Mouse (Mus musculus) pancreas, adult 10 weeks (tissue): Measurements from ENCODE around the gene Dhx32. TPM values are rescaled to one million over a fixed set of nuclear protein-coding genes. Genes with fewer than 3 reads are reported as not detected.

Source experiments
- polyA plus RNA-seq: library from polyadenylated mRNA; stranded (reverse); fragments of 350-450 nt; fragmentation: Illumina TruSeq; extraction: RNeasy Lipid Tissue Mini Kit (QIAGEN cat#74804); gene quantifications from one replicate; pipeline ENCODE4 v1.2.3, GENCODE M21; 2015; ENCODE audit warnings: low read depth, low replicate concordance; ENCODE audit not compliant: insufficient read depth

The Dhx32 gene
- polyA plus RNA-seq, result 4.0 TPM

GRCm38 (mm10) chr7:133782717-133783435 lies at the start of gene Dhx32:
Gene Dhx32, minus strand, starts transcription at chr7:133782726.

DNA sequence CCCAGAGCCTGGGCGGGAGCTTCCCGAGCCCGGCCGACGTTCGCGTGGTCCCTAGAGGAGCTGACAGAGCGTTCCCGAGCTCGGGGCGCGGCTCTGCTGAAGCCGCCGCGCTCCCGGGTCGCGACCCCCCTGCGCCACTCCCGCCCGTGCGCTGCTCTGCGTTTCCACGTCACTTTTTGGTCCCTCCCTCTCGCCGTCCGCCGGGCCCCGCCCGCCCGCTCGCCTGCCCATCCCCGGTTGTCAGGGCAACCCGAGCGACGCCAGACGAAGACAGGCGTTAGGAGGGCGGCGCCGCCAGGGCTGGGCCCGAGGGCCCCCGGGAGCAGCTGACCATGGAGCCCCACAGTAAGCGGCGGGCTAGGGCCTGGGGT lies 5.9 kb downstream of the Dhx32 start, which contains the start of gene Fank1:
Fank1 (plus strand) TSS at position 236 of the 371 bp plus-strand sequence.

GRCm38 (mm10) chr7:133679961-133680360 lies 102.6 kb downstream of the Dhx32 start, which contains the start of gene Mmp21:
Gene Mmp21, minus strand, starts transcription at chr7:133680061.

Other genes starting within 250 kb of the Dhx32 start
- gene Tex36, start 180.6 kb downstream of the Dhx32 start, polyA plus RNA-seq, result not detected
- 9.6 TPM for gene Edrf1, start 145.2 kb downstream of the Dhx32 start, polyA plus RNA-seq
- not detected for gene Mmp21, start 102.7 kb downstream of the Dhx32 start, polyA plus RNA-seq
- gene Bccip, start 73.4 kb downstream of the Dhx32 start, polyA plus RNA-seq, result 35.0 TPM
- gene Uros, start 72.7 kb downstream of the Dhx32 start, polyA plus RNA-seq, result 6.4 TPM
- not detected for gene Fank1, start 5.9 kb downstream of the Dhx32 start, polyA plus RNA-seq